Mouse (Mus musculus): ENCODE results near the gene Pakap. TPM values are rescaled to one million over a fixed set of nuclear protein-coding genes. Genes with fewer than 3 reads are reported as not detected.

The Pakap gene
- total and polyA plus RNA-seq, 2 experiments from 2014 or later = 6.9 to 9.5 TPM

DNA sequence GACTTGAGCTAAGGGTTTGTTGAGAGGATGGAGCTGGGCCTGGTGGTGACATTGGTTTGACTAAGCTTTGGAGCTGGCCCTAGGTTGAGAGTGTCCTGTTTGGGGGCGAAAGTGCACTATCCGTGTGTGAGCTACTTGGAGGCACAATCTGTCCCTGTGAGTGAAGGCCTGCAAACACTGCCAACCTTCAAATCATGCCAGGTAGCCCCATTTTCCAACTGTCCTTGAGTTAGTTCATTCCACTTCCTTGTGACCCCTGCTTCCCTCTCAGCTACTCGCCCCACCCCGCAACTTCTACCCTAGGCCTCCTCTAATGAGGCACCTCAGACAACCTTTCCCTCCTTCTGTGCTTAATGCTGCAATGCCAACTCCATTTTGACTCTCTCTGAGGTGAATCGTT lies 234.0 kb downstream of the Pakap start:
- Histone ChIP-seq H3K27me3 (ENCODE audit: insufficient read depth, low read length) (no peaks in the 10 kb centered on the region), H3K27ac (ENCODE audit: low read depth, low read length) (no peak overlapping the region), H3K4me3 (ENCODE audit: low read depth, low read length) (no peak overlapping the region), H3K4me1 (ENCODE audit: insufficient read depth) (no peaks in the 10 kb centered on the region), H3K9me3 (ENCODE audit: low read length) (no peaks in the 10 kb centered on the region), H3K36me3 (ENCODE audit: insufficient read depth) (no peaks in the 10 kb centered on the region), H3K4me2 (ENCODE audit: low read depth) (no peak overlapping the region), H3K9ac (no peak overlapping the region)
- ATAC-seq (no peak), DNase-seq (no peak)
- no peak for TF ChIP-seq CTCF (IDR thresholded peaks at IDR 0.05; ENCODE audit: low read depth)
- WGBS = 93% methylated on average over 5 of the region's 5 CpGs

DNA sequence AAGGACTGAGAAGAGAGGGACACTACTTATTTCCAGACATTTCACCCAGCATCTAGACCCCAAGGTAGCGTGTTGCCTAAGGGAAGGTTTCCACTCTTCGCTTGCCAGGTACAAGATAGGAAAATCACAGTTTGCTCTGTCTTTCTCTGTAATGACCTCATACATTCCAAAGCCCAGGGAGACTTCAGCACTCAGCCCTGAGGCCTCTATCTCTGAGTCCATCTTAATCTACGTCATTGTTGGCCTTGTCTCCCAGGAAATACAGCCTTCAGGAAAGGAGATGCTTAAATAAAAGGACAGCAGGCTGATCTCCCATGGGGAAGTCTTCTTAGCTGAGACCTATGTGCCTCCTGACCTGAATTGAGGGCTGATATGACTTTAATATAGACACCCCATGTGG lies 234.4 kb downstream of the Pakap start:
- ATAC-seq (no peak), DNase-seq (no peak)
- Histone ChIP-seq H3K27ac (ENCODE audit: low read depth, low read length) (no peak overlapping the region), H3K9me3 (ENCODE audit: low read length) (no peaks in the 10 kb centered on the region), H3K4me1 (ENCODE audit: insufficient read depth) (no peaks in the 10 kb centered on the region), H3K4me3 (ENCODE audit: low read depth, low read length) (no peak overlapping the region), H3K4me2 (ENCODE audit: low read depth) (no peak overlapping the region), H3K27me3 (ENCODE audit: insufficient read depth, low read length) (no peaks in the 10 kb centered on the region), H3K36me3 (ENCODE audit: insufficient read depth) (no peaks in the 10 kb centered on the region), H3K9ac (no peak overlapping the region)
- TF ChIP-seq CTCF (IDR thresholded peaks at IDR 0.05; ENCODE audit: low read depth) = no peak
- 97% methylated on average over 3 of the region's 3 CpGs for WGBS

DNA sequence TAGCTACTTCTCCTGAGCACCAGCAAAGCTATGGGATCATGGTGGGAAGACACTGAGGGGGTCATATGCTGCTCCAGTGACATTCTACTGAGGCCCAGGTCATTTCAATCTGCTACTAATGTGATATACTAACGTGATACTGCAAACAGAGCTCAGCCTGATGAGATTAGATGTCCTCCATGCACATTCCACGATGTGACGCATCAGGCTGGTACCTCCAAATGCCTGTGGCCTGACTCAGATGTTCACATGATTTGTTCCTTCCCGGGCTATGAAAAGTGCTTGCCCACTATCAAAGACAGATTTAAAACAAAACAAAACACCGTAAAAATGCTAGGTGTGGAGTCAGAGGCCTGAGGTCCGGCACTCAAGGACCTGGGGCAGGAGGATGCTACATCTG lies 236.9 kb downstream of the Pakap start:
- no peak for TF ChIP-seq CTCF (IDR thresholded peaks at IDR 0.05; ENCODE audit: low read depth)
- DNase-seq = no peak
- 85% methylated on average over 6 of the region's 6 CpGs for WGBS

DNA sequence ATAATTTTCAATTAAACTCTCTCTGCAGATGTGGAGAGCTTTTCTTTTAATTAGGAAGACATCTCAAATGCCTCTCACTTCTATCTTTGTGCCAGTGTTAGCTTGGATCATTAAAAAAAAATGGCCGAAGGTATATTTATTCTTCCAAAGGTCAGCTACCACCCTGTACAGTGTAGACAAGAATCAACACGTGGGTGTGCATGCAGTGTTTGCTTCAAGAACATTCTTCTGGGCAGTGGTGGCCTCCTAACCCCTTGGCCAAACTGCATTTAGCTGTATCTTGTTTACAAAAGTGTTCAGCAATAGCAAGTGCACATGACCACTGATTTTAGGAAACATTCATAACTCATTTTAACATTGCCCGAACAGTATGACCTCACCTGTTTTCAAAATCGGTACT lies 241.5 kb downstream of the Pakap start:
- Histone ChIP-seq H3K4me3 (ENCODE audit: low read depth, low read length) (no peak overlapping the region), H3K4me1 (ENCODE audit: insufficient read depth) (no peaks in the 10 kb centered on the region), H3K27me3 (ENCODE audit: insufficient read depth, low read length) (no peaks in the 10 kb centered on the region), H3K36me3 (ENCODE audit: insufficient read depth) (no peaks in the 10 kb centered on the region), H3K9me3 (ENCODE audit: low read length) (no peaks in the 10 kb centered on the region), H3K27ac (ENCODE audit: low read depth, low read length) (no peak overlapping the region), H3K9ac (no peak overlapping the region), H3K4me2 (ENCODE audit: low read depth) (no peak overlapping the region)
- ATAC-seq = no peak
- no peak for TF ChIP-seq CTCF (IDR thresholded peaks at IDR 0.05; ENCODE audit: low read depth)
- DNase-seq = no peak
- WGBS = 86% methylated on average over 4 of the region's 4 CpGs

More for the DNA sequence above, 236.9 kb downstream of the Pakap start:
- Histone ChIP-seq H3K27me3 (ENCODE audit: insufficient read depth, low read length) (no peaks in the 10 kb centered on the region), H3K27ac (ENCODE audit: low read depth, low read length) (no peak overlapping the region), H3K4me3 (ENCODE audit: low read depth, low read length) (no peak overlapping the region), H3K4me1 (ENCODE audit: insufficient read depth) (no peaks in the 10 kb centered on the region), H3K9ac (no peak overlapping the region), H3K36me3 (ENCODE audit: insufficient read depth) (no peaks in the 10 kb centered on the region), H3K9me3 (ENCODE audit: low read length) (no peaks in the 10 kb centered on the region), H3K4me2 (ENCODE audit: low read depth) (no peak overlapping the region)
- no peak for ATAC-seq

DNA sequence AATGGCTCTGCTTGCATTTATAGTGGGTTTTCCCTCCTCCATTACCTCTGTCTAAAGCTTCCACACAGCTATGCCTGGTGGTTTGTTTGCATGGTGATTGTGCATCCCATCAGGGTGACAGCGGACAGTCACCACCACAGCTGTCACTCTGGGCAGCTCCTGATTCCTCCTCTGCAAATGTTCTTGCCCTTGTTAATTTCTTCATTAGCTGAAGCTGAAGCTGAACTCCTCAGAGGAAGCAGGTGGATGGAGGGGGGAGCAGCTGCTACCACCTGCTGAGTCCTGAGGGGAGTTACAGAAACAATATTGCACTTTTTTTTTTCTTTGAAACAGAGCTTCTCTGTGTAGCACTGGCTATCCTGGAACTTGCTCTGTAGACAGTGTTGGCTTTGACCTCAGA lies 244.1 kb downstream of the Pakap start:
- H3K9ac ChIP-seq = no peak overlapping the region
- no peaks in the 10 kb centered on the region for H3K36me3 ChIP-seq (ENCODE audit: insufficient read depth)
- DNase-seq = no peak
- no peaks in the 10 kb centered on the region for H3K4me1 ChIP-seq (ENCODE audit: insufficient read depth)
- H3K27ac ChIP-seq (ENCODE audit: low read depth, low read length) = no peak overlapping the region
- no peaks in the 10 kb centered on the region for H3K27me3 ChIP-seq (ENCODE audit: insufficient read depth, low read length)
- no peaks in the 10 kb centered on the region for H3K9me3 ChIP-seq (ENCODE audit: low read length)
- no peak for TF ChIP-seq CTCF (IDR thresholded peaks at IDR 0.05; ENCODE audit: low read depth)
- WGBS = 81% methylated on average over 1 of the region's 1 CpGs
- no peak for ATAC-seq
- no peak overlapping the region for H3K4me2 ChIP-seq (ENCODE audit: low read depth)
- H3K4me3 ChIP-seq (ENCODE audit: low read depth, low read length) = no peak overlapping the region

DNA sequence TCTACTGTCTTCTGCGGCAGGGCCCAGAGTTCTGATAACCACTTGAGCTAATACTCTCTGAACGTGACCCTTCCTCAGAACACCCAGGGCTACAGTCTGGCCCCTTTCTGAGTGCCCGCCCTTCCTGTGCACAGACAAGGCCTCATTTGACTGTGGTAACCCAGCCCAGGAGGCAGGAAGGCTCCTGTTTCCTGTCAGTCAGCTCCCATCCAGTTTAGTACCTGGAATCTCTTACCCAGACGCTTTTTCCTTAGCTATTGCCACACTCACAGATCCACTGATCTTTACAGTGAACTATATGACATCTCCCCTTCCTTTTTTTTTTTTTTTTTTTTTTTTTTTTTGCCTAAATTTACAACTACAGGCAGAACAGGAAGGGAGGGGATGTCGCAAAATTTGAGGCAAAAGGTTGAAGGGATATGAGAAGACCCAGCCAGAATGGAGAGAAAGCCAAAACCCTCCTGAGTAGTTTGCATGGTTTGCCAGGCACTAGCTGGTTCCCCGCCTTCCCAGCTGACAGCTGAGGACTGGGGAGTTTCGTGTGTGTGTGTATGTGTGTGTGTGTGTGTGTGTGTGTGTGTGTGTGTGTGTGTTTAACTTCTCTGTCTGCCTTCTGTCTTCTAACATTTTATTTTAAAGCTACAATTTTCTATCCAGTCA lies 245.1 kb downstream of the Pakap start:
- Histone ChIP-seq H3K27me3 (ENCODE audit: insufficient read depth, low read length) (no peaks in the 10 kb centered on the region), H3K36me3 (ENCODE audit: insufficient read depth) (no peaks in the 10 kb centered on the region), H3K4me3 (ENCODE audit: low read depth, low read length) (no peak overlapping the region), H3K4me1 (ENCODE audit: insufficient read depth) (no peaks in the 10 kb centered on the region), H3K9me3 (ENCODE audit: low read length) (no peaks in the 10 kb centered on the region), H3K9ac (no peak overlapping the region), H3K27ac (ENCODE audit: low read depth, low read length) (no peak overlapping the region), H3K4me2 (ENCODE audit: low read depth) (no peak overlapping the region)
- 51% methylated on average over 7 of the region's 7 CpGs for WGBS
- ATAC-seq = no peak
- TF ChIP-seq CTCF (IDR thresholded peaks at IDR 0.05; ENCODE audit: low read depth) = no peak
- peak; percentile 14 for DNase-seq

DNA sequence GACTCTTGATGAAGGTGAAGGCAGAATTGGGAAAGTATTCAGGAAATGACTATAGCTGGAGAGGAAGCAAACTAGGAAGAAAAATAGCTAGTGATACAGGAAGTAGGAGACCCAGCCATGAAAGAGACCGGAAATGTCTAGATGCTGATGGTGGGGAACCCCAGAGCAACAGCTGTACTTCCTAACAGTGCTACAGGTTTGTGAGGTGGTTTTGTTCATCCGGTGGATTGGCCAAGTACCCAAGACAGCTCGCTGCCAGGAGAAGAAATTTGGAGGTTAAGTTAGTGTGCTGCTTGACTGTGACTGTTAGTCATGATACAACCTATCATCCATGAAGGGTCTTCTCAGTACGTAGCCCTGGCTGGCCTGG lies 245.6 kb downstream of the Pakap start:
- Histone ChIP-seq H3K9ac (no peak overlapping the region), H3K4me2 (ENCODE audit: low read depth) (no peak overlapping the region), H3K36me3 (ENCODE audit: insufficient read depth) (no peaks in the 10 kb centered on the region), H3K4me1 (ENCODE audit: insufficient read depth) (no peaks in the 10 kb centered on the region), H3K9me3 (ENCODE audit: low read length) (no peaks in the 10 kb centered on the region), H3K27me3 (ENCODE audit: insufficient read depth, low read length) (no peaks in the 10 kb centered on the region), H3K27ac (ENCODE audit: low read depth, low read length) (no peak overlapping the region), H3K4me3 (ENCODE audit: low read depth, low read length) (no peak overlapping the region)
- DNase-seq = no peak
- TF ChIP-seq CTCF (IDR thresholded peaks at IDR 0.05; ENCODE audit: low read depth) = no peak
- WGBS = 88% methylated on average over 4 of the region's 4 CpGs
- no peak for ATAC-seq
